Mouse (Mus musculus) cerebral cortex, adult 2 months (tissue): ENCODE measurements around the gene Olfr598.

Experiments used
- WGBS: fragments of 180-500 bp; shearing (Covaris S2); methylation state at CpG from one replicate; pipeline ENCODE4 v1.1.7; 2018; 5-methylcytosine and 5-hydroxymethylcytosine counted together

Gene Olfr598

GRCm38 (mm10) chr7:103323268-103323667, at the start of gene Olfr598:
Gene Olfr598, plus strand, starts transcription at chr7:103323568.

GRCm38 (mm10) chr7:103305348-103305747, 18.0 kb upstream of the Olfr598 start, which contains the start of gene Olfr596:
Gene Olfr596, plus strand, starts transcription at chr7:103305648.
- WGBS, result 89% methylated on average over 2 of the region's 2 CpGs

- 85% methylated on average over 2 of the region's 2 CpGs for WGBS
These were observed 7.4 kb upstream of the Olfr598 start, which contains the start of gene Olfr597 for GRCm38 (mm10) chr7:103316015-103316414. Gene Olfr597, plus strand, starts transcription at chr7:103316315.

GRCm38 (mm10) chr7:103335617-103336016, 12.2 kb downstream of the Olfr598 start, which contains the start of gene Olfr599:
Gene Olfr599, plus strand, starts transcription at chr7:103335917.
- 72% methylated on average over 1 of the region's 1 CpGs for WGBS

GRCm38 (mm10) chr7:103349569-103349968, 26.2 kb downstream of the Olfr598 start, which contains the start of gene Olfr600:
Gene Olfr600, minus strand, starts transcription at chr7:103349669.

GRCm38 (mm10) chr7:103362555-103362954, 39.2 kb downstream of the Olfr598 start, which contains the start of gene Olfr601:
Gene Olfr601, minus strand, starts transcription at chr7:103362655.
- WGBS, result 86% methylated on average over 1 of the region's 1 CpGs
